Comparison of ENCODE assay signal across 18 mouse cellular contexts in the genomic region with DNA sequence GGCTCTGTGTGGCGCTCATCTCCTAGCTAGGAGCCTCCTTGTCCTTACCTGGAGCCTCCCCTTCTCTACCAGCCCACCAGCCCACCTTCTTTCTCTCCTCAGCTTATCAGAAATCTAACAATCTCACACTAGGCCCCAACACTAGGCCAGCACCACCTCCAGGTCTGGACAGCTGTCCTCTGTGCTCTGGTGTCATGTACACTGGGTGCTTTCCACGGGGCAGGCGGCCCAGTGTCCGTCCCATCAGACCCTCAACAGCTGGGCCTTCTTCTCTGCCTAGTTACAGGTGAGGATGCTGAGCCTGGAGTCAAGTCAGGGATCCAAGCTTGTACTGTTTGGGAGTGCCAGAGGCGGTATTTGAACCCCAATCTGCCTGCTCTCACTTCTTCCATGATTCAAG. TPM values are rescaled to one million over a fixed set of nuclear protein-coding genes. Genes with fewer than 3 reads are reported as not detected.
DNase-seq lines count a peak whose midpoint lies in the region; ATAC-seq and TF ChIP-seq lines count a peak whose summit lies in the region.
"Had no signal": no experiment of that assay in that cellular context is flagged by ENCODE, and none has a peak within 500 bp of the region (broad histone marks: within the 10 kb centered on the region; RNA-seq: fewer than 3 reads in every experiment).

No protein-coding gene starts in this region.

- WGBS in heart, embryonic 13.5 days, result 90% methylated on average over 5 of the region's 5 CpGs
- 92% methylated on average over 5 of the region's 5 CpGs for WGBS in kidney, adult 2 months
- 89% methylated on average over 5 of the region's 5 CpGs for WGBS in embryonic facial prominence, embryonic 10.5 days

- intact Hi-C loops in heart, postnatal 25 days (cut with DNase I), result no loop called here

- peaks cover 71% of the 10 kb centered on the region for H3K79me2 ChIP-seq in myocyte (ENCODE audit: control insufficient read depth, insufficient read depth)

- H3K4me1 ChIP-seq in heart, embryonic 13.5 days, result peaks cover 90% of the 10 kb centered on the region
- H3K4me1 ChIP-seq in kidney, adult 2 months (ENCODE audit: control insufficient read depth, insufficient read depth, low read length), result no peaks in the 10 kb centered on the region
- peaks cover 83% of the 10 kb centered on the region for H3K4me1 ChIP-seq in embryonic facial prominence, embryonic 10.5 days

- no peak for TF ChIP-seq POLR2A in kidney, adult 2 months (IDR thresholded peaks at IDR 0.05; ENCODE audit: low read depth, low read length)
- TF ChIP-seq POLR2A in myocyte (IDR thresholded peaks at IDR 0.05; ENCODE audit: insufficient read length, low read depth), result no peak

- peaks cover 12% of the 10 kb centered on the region; the same call in 1 of the 2 replicates for H3K36me3 ChIP-seq in heart, embryonic 13.5 days
- H3K36me3 ChIP-seq in kidney, adult 2 months (ENCODE audit: control insufficient read depth, insufficient read depth, low read length), result no peaks in the 10 kb centered on the region
- peaks cover 5% of the 10 kb centered on the region for H3K36me3 ChIP-seq in embryonic facial prominence, embryonic 10.5 days (replicated peaks)
- no peaks in the 10 kb centered on the region for H3K36me3 ChIP-seq in myocyte (ENCODE audit: control insufficient read depth, insufficient read depth)
- H3K36me3 ChIP-seq: embryonic facial prominence, embryonic 12.5 days; hindbrain, embryonic 13.5 days had no signal

- no peak for TF ChIP-seq CTCF in kidney, adult 2 months (conservative IDR thresholded peaks at IDR 0.05; ENCODE audit: insufficient read depth, insufficient read length, low read depth, low read length)

- peak overlapping the region; percentile 15 for H3ac ChIP-seq in myocyte (ENCODE audit: control insufficient read depth, insufficient read length)

- H3K27ac ChIP-seq in heart, embryonic 13.5 days (replicated peaks), result no peak overlapping the region; the same call in 1 of the 2 replicates
- peak overlapping the region; percentile 57; the same call in 1 of the 2 replicates for H3K27ac ChIP-seq in kidney, adult 2 months (ENCODE audit: insufficient read depth, low read depth, low read length)
- H3K27ac ChIP-seq in embryonic facial prominence, embryonic 10.5 days (replicated peaks), result peak overlapping the region; percentile 36; the same call in 1 of the 2 replicates
- H3K27ac ChIP-seq: hindbrain, embryonic 13.5 days; midbrain, embryonic 10.5 days had no signal

- H3K9me3 ChIP-seq in heart, embryonic 13.5 days, result no peaks in the 10 kb centered on the region
- H3K9me3 ChIP-seq in embryonic facial prominence, embryonic 10.5 days, result peaks cover 4% of the 10 kb centered on the region; the same call in 1 of the 2 replicates
- H3K9me3 ChIP-seq: embryonic facial prominence, embryonic 12.5 days; hindbrain, embryonic 13.5 days had no signal

- ATAC-seq in heart, embryonic 13.5 days (ENCODE audit: extremely low read depth, insufficient number of reproducible peaks, low FRiP score, low TSS enrichment), result no peak
- ATAC-seq: forebrain, embryonic 14.5 days; liver, postnatal 0 days had no signal

- H3K9ac ChIP-seq in heart, embryonic 13.5 days, result peak overlapping the region; percentile 58; the same call in 1 of the 2 replicates
- H3K9ac ChIP-seq: embryonic facial prominence, embryonic 12.5 days; hindbrain, embryonic 13.5 days had no signal

- no peak for DNase-seq in heart, postnatal 25 days (ENCODE audit: low spot score)
- DNase-seq in kidney, adult 2 months, result no peak
- DNase-seq in kidney, adult 8-10 months, result no peak
- DNase-seq in embryonic facial prominence, embryonic 10.5 days (ENCODE audit: low spot score), result no peak
- no peak for DNase-seq in ovary, postnatal 14 days (ENCODE audit: low spot score)
- DNase-seq: adrenal gland, adult 2 months; cerebellum, adult 9-10 months; layer of hippocampus, postnatal 36 days; liver, postnatal 0 days; lung, postnatal 4 days; retina, postnatal 1 day; thymus, adult 2 months had no signal

- H3K4me3 ChIP-seq in heart, embryonic 13.5 days, result no peak overlapping the region
- H3K4me3 ChIP-seq in kidney, adult 2 months (ENCODE audit: insufficient read depth, low read depth, low read length), result no peak overlapping the region
- H3K4me3 ChIP-seq in embryonic facial prominence, embryonic 10.5 days, result no peak overlapping the region
- peak overlapping the region; percentile 12 for H3K4me3 ChIP-seq in myocyte
- H3K4me3 ChIP-seq: embryonic facial prominence, embryonic 12.5 days; hindbrain, embryonic 13.5 days; midbrain, embryonic 10.5 days had no signal

- H3K27me3 ChIP-seq in heart, embryonic 13.5 days (replicated peaks), result no peaks in the 10 kb centered on the region
- H3K27me3 ChIP-seq in kidney, adult 2 months (replicated peaks; ENCODE audit: control insufficient read depth, insufficient read depth, low read length), result no peaks in the 10 kb centered on the region
- peaks cover 7% of the 10 kb centered on the region; the same call in 1 of the 2 replicates for H3K27me3 ChIP-seq in embryonic facial prominence, embryonic 10.5 days (replicated peaks; ENCODE audit: low read depth, poor library complexity, severe bottlenecking)
- H3K27me3 ChIP-seq in myocyte (ENCODE audit: control insufficient read depth, insufficient read depth, insufficient read length), result no peaks in the 10 kb centered on the region
- H3K27me3 ChIP-seq: embryonic facial prominence, embryonic 12.5 days had no signal

- H3K4me2 ChIP-seq in heart, embryonic 13.5 days, result no peak overlapping the region
- H3K4me2 ChIP-seq in myocyte (ENCODE audit: low read depth), result peak overlapping the region; percentile 98
- H3K4me2 ChIP-seq: embryonic facial prominence, embryonic 12.5 days; hindbrain, embryonic 13.5 days had no signal

TF ChIP-seq in myocyte, 11 proteins besides CTCF, POLR2A, EP300 and RAD21:
- TF ChIP-seq MYOG (IDR thresholded peaks at IDR 0.05; ENCODE audit: control insufficient read depth in 1 of 3, insufficient read depth in 1 of 3, insufficient read length in 2 of 3, low read depth in 2 of 3), result peak; percentile 52 to 89 (median 65)
- TF ChIP-seq REST (IDR thresholded peaks at IDR 0.05; ENCODE audit: insufficient read depth, insufficient read length), result no peak
- peak; percentile 23 for TF ChIP-seq POLR2AphosphoS2 (IDR thresholded peaks at IDR 0.05; ENCODE audit: insufficient read length, low read depth)
- TF ChIP-seq MYOD1 (IDR thresholded peaks at IDR 0.05; ENCODE audit: control insufficient read depth in 1 of 3, insufficient read length in 2 of 3, low read depth in 2 of 3), result peak in 2 of 3 experiments; percentile 63 to 88
TF ChIP-seq in myocyte: peak in this region for 3.

RNA-seq across cellular contexts. Expression of a gene that starts 5.0 kb away (rescaled TPM):
- 5.4 and 5.7 TPM in 2 replicates for polyA plus RNA-seq in heart, embryonic 13.5 days (2015; fragmentation: Nextera tagmentation; extraction: Ambion mirVana)
- 10 to 100 TPM; 63.5 to 63.6 TPM for total RNA-seq in heart, postnatal 25 days (2021)
- polyA plus RNA-seq in kidney, adult 2 months (2012; rRNA removed), result 14.9 and 15.5 TPM in 2 replicates
- polyA plus RNA-seq in embryonic facial prominence, embryonic 10.5 days (2016; fragmentation: Nextera tagmentation; extraction: Ambion mirVana), result 2.6 and 2.9 TPM in 2 replicates
- polyA plus RNA-seq in myocyte (2012; fragmentation: generic; extraction: Trizol), result 59.5 TPM
